Mouse (Mus musculus) hindbrain, embryonic 14.5 days (tissue): ENCODE data around the gene Fbxw8. TPM values are rescaled to one million over a fixed set of nuclear protein-coding genes. Genes with fewer than 3 reads are reported as not detected.

Experiments
- ATAC-seq: fragments of 200-750 bp; cut with Nextera tagmentation; 2 replicates; pipeline ENCODE4 v1.8.0; 2017; ENCODE audit warnings: moderate number of reproducible peaks, mild to moderate bottlenecking, moderate TSS enrichment, moderate library complexity; ENCODE audit not compliant: low FRiP score
- DNase-seq: peaks from one replicate; pipeline ENCODE4 v3.0.0-alpha.2; 2015; ENCODE audit warnings: low spot score
- H3K27ac ChIP-seq: fragments of 300-500 bp; sonication (generic); 2 replicates; pipeline ENCODE4 v1.5.1; 2014; ENCODE audit warnings: mild to moderate bottlenecking, moderate library complexity
- H3K27me3 ChIP-seq: fragments of 300-500 bp; sonication (generic); 2 replicates; pipeline ENCODE4 v1.6.1; 2014; ENCODE audit warnings: mild to moderate bottlenecking, low read length, mixed read lengths; ENCODE audit not compliant: control insufficient read depth, insufficient read depth
- H3K36me3 ChIP-seq: fragments of 300-500 bp; sonication (generic); replicated peaks from 2 replicates; pipeline ENCODE4 v1.6.1; 2014; ENCODE audit not compliant: control insufficient read depth, insufficient read depth
- H3K4me1 ChIP-seq: fragments of 300-500 bp; sonication (generic); replicated peaks from 2 replicates; pipeline ENCODE4 v1.6.1; 2014; ENCODE audit warnings: antibody characterized with exemption, low read length, mixed read lengths; ENCODE audit not compliant: control insufficient read depth, insufficient read depth
- H3K4me2 ChIP-seq: fragments of 300-500 bp; sonication (generic); replicated peaks from 2 replicates; pipeline ENCODE4 v1.6.1; 2014; ENCODE audit warnings: mild to moderate bottlenecking, moderate library complexity
- H3K4me3 ChIP-seq: fragments of 300-500 bp; sonication (generic); replicated peaks from 2 replicates; pipeline ENCODE4 v1.5.1; 2014; ENCODE audit warnings: mild to moderate bottlenecking, low read length
- H3K9ac ChIP-seq: fragments of 300-500 bp; sonication (generic); 2 replicates; pipeline ENCODE4 v1.6.1; 2014
- H3K9me3 ChIP-seq: fragments of 300-500 bp; sonication (generic); 2 replicates; pipeline ENCODE4 v1.6.1; 2016; ENCODE audit warnings: low read length; ENCODE audit not compliant: control insufficient read depth
- WGBS: fragments of 180-500 bp; shearing (Covaris S2); extraction: QIAGEN DNeasy Blood & Tissue Kit; methylation state at CpG from one replicate; pipeline ENCODE4 v1.1.7; 2014; 5-methylcytosine and 5-hydroxymethylcytosine counted together
- polyA plus RNA-seq: library from polyadenylated mRNA; unstranded; fragments of >200 nt; fragmentation: Nextera tagmentation; extraction: Ambion mirVana; gene quantifications from 2 replicates; pipeline ENCODE4 v1.2.1, GENCODE M21; 2014

Gene Fbxw8
- 21.0 TPM in 2 replicates for polyA plus RNA-seq

DNA sequence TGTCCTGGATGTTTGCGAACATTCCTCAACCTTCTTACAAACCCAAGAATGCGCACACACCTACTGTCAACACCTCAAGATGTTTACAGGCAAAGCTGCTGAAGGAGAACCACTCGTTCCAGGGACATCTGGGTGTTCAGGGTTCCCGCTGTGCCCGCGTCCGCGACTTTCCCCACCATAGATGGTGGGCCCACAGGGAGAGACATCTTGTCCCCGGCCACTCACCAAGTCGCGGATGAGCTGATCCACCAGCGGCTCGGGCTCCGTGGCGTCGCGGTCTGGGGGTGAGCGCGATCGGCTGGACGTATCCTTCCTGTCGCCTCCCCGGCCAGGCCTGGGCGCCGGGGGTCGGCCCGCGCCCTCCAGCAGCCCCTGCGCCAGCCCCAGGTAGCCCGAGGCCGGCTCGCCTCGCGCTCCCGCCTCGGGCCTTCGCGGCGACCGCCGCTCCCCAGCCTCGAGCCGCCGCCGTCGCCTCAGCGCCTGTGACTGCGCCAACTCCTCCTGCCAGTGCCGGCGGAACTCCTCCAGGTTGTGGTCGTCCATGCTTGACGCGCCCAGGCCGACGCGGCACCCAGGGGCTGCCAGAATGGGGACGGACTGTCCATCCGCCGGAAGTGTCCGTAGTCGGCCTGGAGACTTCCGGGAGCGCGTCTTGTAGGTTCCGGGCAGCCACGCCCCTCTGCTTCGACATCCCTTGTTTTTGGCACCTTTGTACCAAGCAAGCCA lies at the start of gene Fbxw8:
Fbxw8 (minus strand) TSS at position 626 of the 726 bp plus-strand sequence.
- ATAC-seq (peak; percentile 89), DNase-seq (peak; percentile 89)
- H3K36me3 ChIP-seq = peaks cover 14% of the 10 kb centered on the region; the same call in 1 of the 2 replicates
- H3K9me3 ChIP-seq = no peaks in the 10 kb centered on the region
- peak within 1 kb of the TSS; percentile 78 for H3K4me2 ChIP-seq
- H3K9ac ChIP-seq = peak within 1 kb of the TSS; percentile 89
- peaks cover 16% of the 10 kb centered on the region for H3K4me1 ChIP-seq
- H3K27ac ChIP-seq = peak within 1 kb of the TSS; percentile 65
- under 1% methylated on average over 64 of the region's 67 CpGs for WGBS
- H3K4me3 ChIP-seq = peak within 1 kb of the TSS; percentile 95
- H3K27me3 ChIP-seq = no peaks in the 10 kb centered on the region

DNA sequence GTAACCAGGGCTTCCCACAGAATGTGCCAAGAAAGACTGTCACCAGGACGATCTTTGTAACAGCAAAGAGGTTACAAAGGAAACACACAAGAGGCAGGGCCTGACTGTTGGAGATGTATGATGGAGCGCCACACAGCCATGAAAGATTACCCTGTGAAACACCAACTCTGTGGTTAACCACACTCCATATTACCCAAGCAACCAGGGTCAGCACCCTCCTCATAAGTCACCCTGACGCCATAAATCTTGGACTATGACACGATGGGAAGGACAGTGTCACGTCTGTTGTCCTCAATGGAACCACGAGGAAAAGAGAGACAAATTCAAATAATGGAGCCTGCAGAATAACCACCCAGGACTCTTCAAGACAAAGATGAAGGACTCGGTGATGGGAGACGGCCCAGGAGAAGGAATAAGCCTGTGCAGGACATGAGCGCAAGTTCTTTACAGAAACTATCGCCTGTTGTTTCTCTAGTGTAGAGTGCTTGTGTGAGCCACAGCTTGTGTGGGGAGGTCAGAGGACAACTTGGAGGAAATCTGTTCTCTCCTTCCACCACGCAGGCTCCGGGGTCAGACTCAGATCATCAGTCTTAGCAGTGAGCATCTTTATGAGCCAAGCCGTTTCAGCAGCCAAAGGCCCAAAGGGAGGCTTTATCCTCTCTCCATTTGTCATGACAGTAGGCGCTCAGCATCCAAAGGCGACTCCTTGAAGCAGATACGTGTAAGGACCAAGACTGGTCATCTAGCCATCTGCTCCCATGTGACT lies 49.6 kb upstream of the Fbxw8 start:
- Histone ChIP-seq H3K27ac (no peak overlapping the region), H3K4me3 (no peak overlapping the region), H3K4me1 (no peaks in the 10 kb centered on the region), H3K9me3 (no peaks in the 10 kb centered on the region), H3K9ac (no peak overlapping the region), H3K4me2 (no peak overlapping the region), H3K27me3 (no peaks in the 10 kb centered on the region), H3K36me3 (peaks cover 31% of the 10 kb centered on the region)
- WGBS = 66% methylated on average over 16 of the region's 16 CpGs
- no peak for ATAC-seq
- no peak for DNase-seq

DNA sequence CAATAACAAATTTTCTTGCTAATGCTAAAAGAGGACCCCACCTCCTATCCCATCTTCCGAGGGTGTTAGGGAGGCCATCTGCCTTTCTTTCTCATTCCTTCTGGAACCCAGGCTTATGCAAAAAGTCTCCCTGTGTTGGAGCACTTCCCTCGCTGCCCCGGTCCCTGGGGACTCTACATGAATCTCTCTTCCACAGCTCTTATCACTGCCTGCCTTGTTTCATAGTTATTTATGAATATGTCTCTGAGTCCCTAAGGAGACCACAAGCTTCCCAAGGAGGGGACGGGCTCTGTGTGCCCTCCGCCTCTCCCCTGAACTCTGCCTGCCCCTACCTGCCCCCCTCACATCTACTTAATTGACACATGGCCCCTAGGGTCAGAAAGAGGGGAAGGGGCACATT lies 44.4 kb upstream of the Fbxw8 start:
- H3K36me3 ChIP-seq = peaks cover 34% of the 10 kb centered on the region
- H3K4me1 ChIP-seq = no peaks in the 10 kb centered on the region
- no peak overlapping the region for H3K4me2 ChIP-seq
- WGBS = 59% methylated on average over 5 of the region's 5 CpGs
- no peak for DNase-seq
- H3K9me3 ChIP-seq = no peaks in the 10 kb centered on the region
- no peak overlapping the region for H3K9ac ChIP-seq
- no peak overlapping the region for H3K27ac ChIP-seq
- H3K4me3 ChIP-seq = no peak overlapping the region
- H3K27me3 ChIP-seq = no peaks in the 10 kb centered on the region
- no peak for ATAC-seq

DNA sequence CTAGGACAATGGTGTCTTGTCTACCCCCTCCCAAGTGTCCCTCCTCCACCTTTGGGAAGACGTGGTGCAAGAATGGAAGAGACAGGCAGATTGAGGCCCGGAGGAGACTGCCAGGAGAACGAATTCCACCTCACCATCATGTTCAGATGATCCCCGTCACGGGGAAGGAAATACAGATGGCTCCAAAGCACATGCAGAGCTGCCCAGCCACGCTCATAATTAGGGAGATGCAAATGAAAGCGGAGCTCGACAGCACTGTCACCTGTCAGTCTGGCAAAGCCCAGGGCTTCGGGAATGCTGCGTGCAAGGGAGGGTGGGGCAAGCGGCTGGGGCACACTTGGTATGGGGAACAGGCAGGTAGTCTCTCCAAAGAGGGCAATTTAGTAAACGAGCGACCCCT lies 42.2 kb upstream of the Fbxw8 start:
- DNase-seq (no peak), ATAC-seq (no peak)
- H3K36me3 ChIP-seq = peaks cover 34% of the 10 kb centered on the region
- no peaks in the 10 kb centered on the region for H3K27me3 ChIP-seq
- 71% methylated on average over 13 of the region's 13 CpGs for WGBS
- H3K4me1 ChIP-seq = peaks cover 3% of the 10 kb centered on the region; the same call in 1 of the 2 replicates
- no peak overlapping the region for H3K4me2 ChIP-seq
- H3K27ac ChIP-seq = no peak overlapping the region
- no peak overlapping the region for H3K4me3 ChIP-seq
- no peaks in the 10 kb centered on the region for H3K9me3 ChIP-seq
- no peak overlapping the region for H3K9ac ChIP-seq

DNA sequence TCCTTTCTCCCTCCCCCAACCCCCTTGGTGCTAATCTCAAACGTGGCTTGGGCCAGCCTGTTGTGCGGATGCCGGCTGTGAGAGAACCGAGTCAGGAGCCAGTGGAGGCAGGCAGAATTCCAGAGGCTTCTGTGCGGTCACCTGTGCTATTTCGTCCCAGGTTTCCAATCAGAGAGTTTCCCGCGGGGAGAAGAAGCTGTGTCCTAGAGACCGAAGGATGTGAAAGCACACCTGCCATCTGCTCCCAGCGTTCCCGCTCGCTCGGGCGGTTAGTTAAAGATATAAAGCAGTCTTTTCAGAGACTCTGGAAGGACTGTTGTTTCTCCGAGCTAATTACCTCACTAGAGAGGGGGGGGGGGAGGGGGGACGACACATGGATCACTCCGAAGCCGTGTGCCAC lies 37.0 kb upstream of the Fbxw8 start:
- no peak overlapping the region for H3K4me3 ChIP-seq
- 0 out of 2 replicates have a peak, but pooled peaks cover 3% of the 10 kb centered on the region for H3K36me3 ChIP-seq
- no peaks in the 10 kb centered on the region for H3K27me3 ChIP-seq
- peak overlapping the region; percentile 0; the same call in 1 of the 2 replicates for H3K9ac ChIP-seq
- ATAC-seq (peak; percentile 22; the same call in 1 of the 2 replicates), DNase-seq (no peak)
- WGBS = 16% methylated on average over 17 of the region's 18 CpGs
- no peaks in the 10 kb centered on the region for H3K9me3 ChIP-seq
- no peak overlapping the region for H3K27ac ChIP-seq
- H3K4me2 ChIP-seq = no peak overlapping the region
- H3K4me1 ChIP-seq = peaks cover 11% of the 10 kb centered on the region

DNA sequence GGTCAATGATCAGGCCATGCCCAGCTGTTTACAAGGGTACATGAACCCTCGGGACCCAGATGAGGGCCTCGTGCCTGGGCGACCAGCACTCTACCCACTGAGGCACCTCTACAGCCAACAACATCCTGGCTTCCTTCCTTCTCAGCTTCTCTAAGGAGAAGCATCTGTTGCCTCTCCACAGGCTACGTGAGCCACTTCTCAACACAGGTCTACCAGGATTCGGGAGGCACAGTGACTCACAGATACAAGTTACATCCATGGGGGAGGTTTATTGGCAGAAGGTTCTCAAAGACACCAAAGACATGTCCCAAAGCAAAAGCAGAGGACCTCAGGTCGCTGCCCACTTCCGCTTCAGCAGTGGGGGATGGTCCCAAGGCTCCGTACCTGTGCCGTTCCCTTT lies 35.2 kb upstream of the Fbxw8 start:
- no peaks in the 10 kb centered on the region for H3K27me3 ChIP-seq
- DNase-seq = no peak
- H3K36me3 ChIP-seq = no peaks in the 10 kb centered on the region
- H3K27ac ChIP-seq = no peak overlapping the region
- no peak overlapping the region for H3K4me2 ChIP-seq
- no peak overlapping the region for H3K9ac ChIP-seq
- H3K4me1 ChIP-seq = peaks cover 13% of the 10 kb centered on the region
- H3K4me3 ChIP-seq = no peak overlapping the region
- no peaks in the 10 kb centered on the region for H3K9me3 ChIP-seq
- WGBS = 86% methylated on average over 9 of the region's 9 CpGs
- ATAC-seq = no peak

DNA sequence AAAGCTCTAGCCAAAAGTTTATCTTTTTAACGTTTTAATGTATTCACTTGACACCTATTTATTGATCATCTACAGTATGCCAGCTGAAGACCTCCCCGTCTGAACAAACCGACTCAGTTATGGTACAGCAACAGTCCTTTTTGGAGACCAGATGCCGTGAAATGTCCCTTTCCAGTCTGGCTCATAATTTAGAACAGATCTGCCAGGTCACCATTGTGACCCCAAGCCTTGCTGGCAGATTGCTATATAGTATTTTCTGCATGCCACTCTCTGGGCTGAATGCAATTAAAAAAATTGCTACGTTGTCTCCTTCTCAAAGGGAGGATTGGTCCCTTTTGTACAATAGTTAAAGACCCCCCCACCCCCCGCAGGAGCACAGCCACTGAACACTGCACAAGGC lies 33.1 kb upstream of the Fbxw8 start:
- 54% methylated on average over 6 of the region's 6 CpGs for WGBS
- Histone ChIP-seq H3K27me3 (no peaks in the 10 kb centered on the region), H3K4me2 (no peak overlapping the region), H3K4me3 (no peak overlapping the region), H3K9ac (no peak overlapping the region), H3K36me3 (no peaks in the 10 kb centered on the region), H3K4me1 (peaks cover 13% of the 10 kb centered on the region), H3K27ac (no peak overlapping the region), H3K9me3 (no peaks in the 10 kb centered on the region)
- DNase-seq (no peak), ATAC-seq (no peak)

GRCm38 (mm10) chr5:118186903-118187633 lies 31.8 kb upstream of the Fbxw8 start:
- ATAC-seq = peak; percentile 56; the same call in 1 of the 2 replicates
- Histone ChIP-seq H3K4me2 (no peak overlapping the region), H3K27ac (peak overlapping the region; percentile 28; the same call in 1 of the 2 replicates), H3K4me3 (no peak overlapping the region), H3K27me3 (no peaks in the 10 kb centered on the region), H3K9me3 (no peaks in the 10 kb centered on the region), H3K4me1 (peaks cover 7% of the 10 kb centered on the region; the same call in 1 of the 2 replicates), H3K36me3 (no peaks in the 10 kb centered on the region), H3K9ac (no peak overlapping the region)
- no peak for DNase-seq
- 50% methylated on average over 9 of the region's 9 CpGs for WGBS

GRCm38 (mm10) chr5:118177640-118178039 lies 22.4 kb upstream of the Fbxw8 start:
- Histone ChIP-seq H3K4me3 (no peak overlapping the region), H3K4me1 (peaks cover 6% of the 10 kb centered on the region; the same call in 1 of the 2 replicates), H3K27me3 (peaks cover 29% of the 10 kb centered on the region), H3K27ac (no peak overlapping the region), H3K9ac (no peak overlapping the region), H3K36me3 (no peaks in the 10 kb centered on the region), H3K4me2 (no peak overlapping the region), H3K9me3 (0 out of 2 replicates have a peak, but pooled peaks cover 4% of the 10 kb centered on the region)
- no peak for ATAC-seq
- DNase-seq = no peak
- WGBS = 72% methylated on average over 7 of the region's 7 CpGs
